Mouse (Mus musculus): ENCODE data around the gene Zfp616.

Zfp616 gene

DNA sequence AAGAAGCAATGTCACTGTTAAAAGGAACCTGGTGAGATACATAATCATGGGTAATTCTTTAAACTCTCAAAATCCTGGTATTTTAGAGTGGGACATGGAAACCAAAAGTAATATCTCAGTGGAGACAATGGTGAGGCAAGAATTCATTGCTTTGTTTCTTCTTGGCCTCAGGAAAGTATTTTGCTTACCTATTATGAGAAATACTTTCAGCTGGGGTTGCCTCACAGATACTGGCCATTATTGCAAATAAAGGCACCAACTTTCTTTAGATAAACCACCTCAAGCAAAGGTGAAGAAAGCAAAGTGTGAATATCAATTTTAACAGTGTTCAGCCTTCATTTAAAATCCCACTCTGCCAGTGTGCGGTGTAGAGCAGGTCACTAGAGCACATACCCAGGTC, at the start of gene Zfp616:
TSS of gene Zfp616 (plus strand) at position 301 of the 400 bp plus-strand sequence.
- in situ Hi-C loops (cut with MboI; ENCODE audit: unreplicated experiment in 2 of 2): no loop called here

GRCm38 (mm10) chr11:74051347-74051746, 18.4 kb upstream of the Zfp616 start:
- in situ Hi-C loops (cut with MboI; ENCODE audit: unreplicated experiment in 2 of 2): no loop called here

- in situ Hi-C loops (cut with MboI; ENCODE audit: unreplicated experiment in 2 of 2): no loop called here
Observed at GRCm38 (mm10) chr11:74056451-74056850, 13.3 kb upstream of the Zfp616 start, which contains the start of the genes Olfr139 and Olfr399. TSS of gene Olfr139 (minus strand) at chr11:74056551. TSS of gene Olfr399 (minus strand) at chr11:74056615.

- in situ Hi-C loops (cut with MboI; ENCODE audit: unreplicated experiment in 2 of 2): no loop called here
Observed at GRCm38 (mm10) chr11:74100724-74101123, 31.0 kb downstream of the Zfp616 start.

- in situ Hi-C loops (cut with MboI; ENCODE audit: unreplicated experiment in 2 of 2): no loop called here
Observed at GRCm38 (mm10) chr11:74101507-74101906, 31.8 kb downstream of the Zfp616 start.

DNA sequence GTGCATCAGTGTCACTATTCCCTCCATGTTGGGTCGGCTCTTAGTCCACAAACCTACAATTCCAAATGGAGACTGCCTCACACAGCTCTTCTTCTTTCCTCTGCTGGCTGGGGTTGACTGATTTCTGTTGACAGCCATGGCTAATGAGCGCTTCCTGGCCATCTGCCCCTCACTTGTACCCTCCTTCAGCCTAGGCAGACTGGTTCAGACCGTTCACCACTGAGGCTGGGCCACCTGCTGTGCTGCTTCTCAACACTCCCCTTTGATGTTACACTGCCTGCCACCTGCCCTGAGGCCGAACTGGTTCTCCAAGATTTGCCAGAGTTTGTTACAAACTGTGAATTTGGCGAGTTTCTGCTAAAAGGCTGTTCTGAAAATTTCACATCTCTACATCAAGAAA, 35.3 kb downstream of the Zfp616 start:
- in situ Hi-C loops (cut with MboI; ENCODE audit: unreplicated experiment in 2 of 2): no loop called here

DNA sequence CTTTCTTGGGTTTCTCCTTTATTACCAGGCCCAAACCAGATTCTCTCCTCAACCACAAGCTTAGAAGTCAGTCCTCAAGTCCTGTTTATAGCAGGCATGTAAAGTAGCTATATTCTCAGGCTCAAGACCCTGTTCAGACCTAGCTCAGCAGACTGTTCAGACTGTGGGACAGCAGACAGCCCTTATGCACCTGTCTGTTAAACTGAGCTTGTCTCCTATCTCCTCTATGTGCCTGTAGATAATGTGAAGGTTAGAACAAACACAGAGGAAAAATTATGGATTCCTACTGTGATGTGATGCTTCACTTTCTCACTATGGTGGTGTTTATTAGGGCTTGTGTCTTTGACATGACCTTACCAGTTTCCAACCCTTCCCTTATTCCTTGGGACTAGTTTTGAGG, 43.7 kb downstream of the Zfp616 start, which contains the start of gene Olfr401:
TSS of gene Olfr401 (plus strand) at position 301 of the 400 bp plus-strand sequence.
- in situ Hi-C loops (cut with MboI; ENCODE audit: unreplicated experiment in 2 of 2): no loop called here
